Mouse (Mus musculus) forebrain, embryonic 11.5 days (tissue): ENCODE measurements at regions not wholly inside any gene's neighbourhood (a gene's known extent, or its start where the extent isn't known, plus 50 kb on each side); places are given as distances from the start of the nearest gene placed in this dataset.
"Not testable (repeated sequence)": the region's sequence is repeated elsewhere in the genome, so short reads cannot be mapped to it uniquely, and the experiment has no call there.

Source experiments
- ATAC-seq: fragments of 200-750 bp; cut with Nextera tagmentation; replicated peaks from 2 replicates; pipeline ENCODE4 v1.8.0; 2017; ENCODE audit warnings: moderate TSS enrichment; ENCODE audit not compliant: low FRiP score
- DNase-seq: peaks from one replicate; pipeline ENCODE4 v3.0.0-alpha.2; 2017; ENCODE audit warnings: low spot score
- H3K27ac ChIP-seq: fragments of 300-500 bp; sonication (generic); 2 replicates; pipeline ENCODE4 v1.5.1; 2014; ENCODE audit warnings: low read depth, low read length
- H3K27me3 ChIP-seq: fragments of 300-500 bp; sonication (generic); 2 replicates; pipeline ENCODE4 v1.6.1; 2014; ENCODE audit warnings: mild to moderate bottlenecking, low read length, mixed read lengths; ENCODE audit not compliant: control insufficient read depth, insufficient read depth
- H3K36me3 ChIP-seq: fragments of 300-500 bp; sonication (generic); 2 replicates; pipeline ENCODE4 v1.6.1; 2014; ENCODE audit warnings: mild to moderate bottlenecking, low read length, moderate library complexity, mixed read lengths; ENCODE audit not compliant: control insufficient read depth, insufficient read depth
- H3K4me1 ChIP-seq: fragments of 300-500 bp; sonication (generic); replicated peaks from 2 replicates; pipeline ENCODE4 v1.6.1; 2014; ENCODE audit warnings: low read length, mixed read lengths; ENCODE audit not compliant: control insufficient read depth, insufficient read depth
- H3K4me2 ChIP-seq: fragments of 300-500 bp; sonication (generic); 2 replicates; pipeline ENCODE4 v1.6.1; 2014; ENCODE audit warnings: low read depth, mild to moderate bottlenecking, low read length, moderate library complexity, mixed read lengths; ENCODE audit not compliant: severe bottlenecking
- H3K4me3 ChIP-seq: fragments of 300-500 bp; sonication (generic); 2 replicates; pipeline ENCODE4 v1.5.1; 2014; ENCODE audit warnings: low read depth, low read length
- H3K9ac ChIP-seq: fragments of 300-500 bp; sonication (generic); 2 replicates; pipeline ENCODE4 v1.6.1; 2014; ENCODE audit warnings: low read length
- H3K9me3 ChIP-seq: fragments of 300-500 bp; sonication (generic); 2 replicates; pipeline ENCODE4 v1.6.1; 2016; ENCODE audit warnings: low read length, mixed read lengths; ENCODE audit not compliant: control insufficient read depth
- WGBS: fragments of 180-500 bp; shearing (Covaris S2); extraction: QIAGEN DNeasy Blood & Tissue Kit; methylation state at CpG from one replicate; pipeline ENCODE4 v1.1.7; 2014; 5-methylcytosine and 5-hydroxymethylcytosine counted together

DNA sequence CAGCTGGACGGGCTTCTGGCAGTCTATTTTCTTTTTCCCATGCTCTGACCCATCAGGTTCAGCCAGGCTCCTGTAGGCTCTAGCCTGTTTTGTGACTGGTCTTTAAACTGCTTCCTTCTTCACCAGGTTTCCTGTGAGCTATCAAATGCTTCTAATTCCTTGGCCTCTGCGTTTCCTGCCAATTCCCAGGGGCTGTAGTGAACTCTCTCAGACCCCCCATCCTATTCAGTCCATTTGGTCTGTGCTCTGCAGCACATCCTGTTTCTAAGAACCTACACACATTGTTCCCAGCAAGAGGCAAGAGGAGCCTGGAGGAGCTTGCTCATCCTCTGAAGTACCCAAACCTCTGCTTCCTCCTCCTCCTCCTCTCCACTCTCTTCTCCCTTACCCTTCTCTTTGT is 209.3 kb downstream of the Ankrd50 start:
- Histone ChIP-seq H3K36me3 (no peaks in the 10 kb centered on the region), H3K4me2 (no peak overlapping the region), H3K4me3 (no peak overlapping the region), H3K27ac (no peak overlapping the region), H3K9me3 (no peaks in the 10 kb centered on the region), H3K9ac (no peak overlapping the region), H3K27me3 (no peaks in the 10 kb centered on the region), H3K4me1 (no peaks in the 10 kb centered on the region)
- no peak for DNase-seq
- 79% methylated on average over 2 of the region's 2 CpGs for WGBS
- ATAC-seq, result no peak

DNA sequence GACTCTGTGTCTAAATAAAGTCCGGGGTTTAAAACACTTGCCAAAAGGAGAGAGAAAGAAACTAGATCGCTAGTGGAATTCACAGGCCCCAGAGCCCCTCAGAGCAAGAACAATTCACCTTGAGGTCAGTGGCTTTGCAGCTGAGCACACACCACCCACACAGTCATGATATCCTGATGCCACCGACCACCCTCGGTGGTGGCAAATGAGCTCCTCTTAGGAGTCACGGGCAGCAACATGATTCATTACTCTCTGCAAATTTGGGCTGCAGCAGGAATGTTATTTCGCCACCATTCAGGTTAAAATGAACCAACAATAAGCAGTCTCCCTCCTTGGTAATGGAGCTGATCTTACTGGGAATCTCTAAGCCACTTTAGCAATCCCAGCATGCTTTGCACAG is 213.9 kb downstream of the Ankrd50 start:
- Histone ChIP-seq H3K9me3 (no peaks in the 10 kb centered on the region; the same call in 1 of the 2 replicates), H3K4me1 (no peaks in the 10 kb centered on the region), H3K27me3 (no peaks in the 10 kb centered on the region), H3K4me2 (no peak overlapping the region), H3K9ac (no peak overlapping the region), H3K27ac (no peak overlapping the region), H3K4me3 (no peak overlapping the region), H3K36me3 (no peaks in the 10 kb centered on the region)
- no peak for DNase-seq
- no peak for ATAC-seq
- 75% methylated on average over 6 of the region's 6 CpGs for WGBS

DNA sequence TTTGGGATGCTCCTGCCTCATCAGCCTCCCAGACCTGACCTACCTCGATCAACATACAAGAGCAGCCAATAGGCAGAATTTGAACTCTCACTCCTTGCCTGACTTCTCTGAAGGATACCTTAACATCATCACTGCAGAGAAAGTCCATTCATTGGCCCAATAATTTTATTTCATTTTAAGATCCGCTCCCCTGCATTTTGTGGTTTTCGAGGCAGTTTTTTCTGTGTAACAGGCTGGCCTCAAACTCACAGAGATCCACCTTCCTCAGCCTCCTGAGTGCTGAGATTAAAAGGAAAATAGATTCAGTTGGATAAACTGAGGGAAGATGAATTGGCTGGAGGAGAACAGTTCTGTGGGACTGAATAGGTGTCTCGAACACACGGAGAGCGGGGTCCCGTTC is 216.4 kb downstream of the Ankrd50 start:
- ATAC-seq, result no peak
- no peak overlapping the region for H3K9ac ChIP-seq
- H3K9me3 ChIP-seq, result no peaks in the 10 kb centered on the region; the same call in 1 of the 2 replicates
- no peak overlapping the region for H3K27ac ChIP-seq
- H3K36me3 ChIP-seq, result no peaks in the 10 kb centered on the region
- H3K4me1 ChIP-seq, result no peaks in the 10 kb centered on the region; the same call in none of the 2 replicates
- no peak for DNase-seq
- 94% methylated on average over 7 of the region's 7 CpGs for WGBS
- H3K4me3 ChIP-seq, result no peak overlapping the region
- no peak overlapping the region for H3K4me2 ChIP-seq
- no peaks in the 10 kb centered on the region for H3K27me3 ChIP-seq

DNA sequence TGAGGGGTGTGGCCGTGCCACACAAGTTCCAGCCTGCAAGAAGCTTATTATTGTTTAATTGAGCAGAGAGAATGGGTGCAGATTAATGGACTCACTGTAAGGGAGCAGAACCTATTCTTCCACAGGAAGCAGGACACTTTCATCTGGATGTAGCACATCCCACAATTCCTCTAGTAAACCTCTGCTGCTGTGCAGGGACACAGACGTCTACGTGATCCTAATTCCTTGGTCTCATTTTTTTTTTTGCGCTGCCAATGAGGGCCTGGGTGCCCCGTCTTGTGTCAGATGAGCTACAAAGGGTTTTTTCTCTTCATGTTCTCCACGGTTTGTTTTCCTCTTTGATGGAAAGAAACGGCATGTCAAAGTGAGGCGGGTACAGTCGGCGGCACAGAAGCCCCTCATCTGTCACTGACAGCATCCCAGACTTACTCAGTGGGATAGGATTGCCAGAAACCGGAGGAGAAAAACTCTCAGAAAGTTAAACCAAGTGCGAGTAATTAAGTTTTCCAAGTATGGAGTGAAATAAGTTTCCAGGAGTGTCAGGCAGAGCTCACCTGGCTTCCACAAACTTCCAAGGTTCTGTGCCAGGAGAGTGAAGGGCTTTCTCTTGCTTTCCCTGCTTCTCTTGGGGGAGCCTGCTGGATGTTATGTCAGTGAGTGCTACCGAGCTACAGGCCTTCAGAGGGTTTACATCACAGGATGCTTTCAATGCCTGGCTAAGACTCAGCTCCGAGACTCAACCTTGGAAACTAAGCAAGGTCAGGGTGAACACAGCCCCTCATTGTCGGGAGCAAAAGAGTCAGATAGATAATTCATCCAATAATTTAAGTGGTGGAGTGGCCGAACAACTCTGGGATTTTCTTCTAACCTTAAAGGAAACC is 221.1 kb downstream of the Ankrd50 start:
- no peak overlapping the region for H3K27ac ChIP-seq
- no peaks in the 10 kb centered on the region for H3K36me3 ChIP-seq
- no peak for DNase-seq
- H3K4me1 ChIP-seq, result peaks cover 3% of the 10 kb centered on the region
- H3K27me3 ChIP-seq, result no peaks in the 10 kb centered on the region
- WGBS, result 61% methylated on average over 16 of the region's 16 CpGs
- no peak overlapping the region for H3K4me2 ChIP-seq
- no peak overlapping the region for H3K9ac ChIP-seq
- H3K4me3 ChIP-seq, result no peak overlapping the region
- no peak for ATAC-seq
- H3K9me3 ChIP-seq, result no peaks in the 10 kb centered on the region; the same call in 1 of the 2 replicates

DNA sequence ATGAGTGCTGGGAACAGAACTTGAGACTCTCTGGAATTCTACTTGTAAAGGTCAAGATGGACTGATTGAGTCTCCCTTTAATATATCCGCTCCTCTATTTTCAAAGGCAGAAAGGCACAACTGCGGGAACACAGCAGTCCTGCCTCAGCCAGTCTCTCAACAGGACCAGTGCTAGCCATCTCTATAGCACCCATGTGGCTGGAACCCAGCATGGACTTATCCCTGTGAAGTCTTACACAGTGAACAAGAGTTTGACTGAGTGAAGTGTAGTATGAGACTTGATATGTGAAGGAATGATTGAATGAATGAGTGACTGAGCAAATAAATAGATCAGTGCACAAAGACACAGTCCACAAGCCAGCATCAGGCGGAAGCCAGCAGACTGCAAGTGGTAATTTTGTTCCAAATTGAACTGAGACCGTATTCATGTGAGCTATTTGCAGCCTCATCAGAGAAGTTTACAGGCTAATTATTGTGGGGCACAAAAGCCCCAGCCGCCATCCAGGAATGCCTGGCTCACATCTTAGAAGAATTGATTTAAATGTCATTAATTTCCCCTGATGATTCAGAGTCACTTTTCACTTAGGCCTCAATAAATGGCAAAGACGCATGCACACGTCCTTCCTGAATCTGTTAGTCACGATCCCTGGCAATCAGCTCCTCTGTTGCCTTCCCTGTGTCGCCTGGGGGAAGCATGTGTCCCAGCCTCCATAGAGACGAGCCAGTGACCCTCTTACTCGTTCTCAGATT is 223.1 kb downstream of the Ankrd50 start:
- no peak for DNase-seq
- Histone ChIP-seq H3K36me3 (no peaks in the 10 kb centered on the region), H3K4me3 (no peak overlapping the region), H3K27ac (no peak overlapping the region), H3K4me2 (no peak overlapping the region), H3K27me3 (no peaks in the 10 kb centered on the region), H3K9ac (no peak overlapping the region), H3K9me3 (no peaks in the 10 kb centered on the region; the same call in 1 of the 2 replicates), H3K4me1 (peaks cover 3% of the 10 kb centered on the region)
- WGBS, result 50% methylated on average over 11 of the region's 11 CpGs
- peak; percentile 44; the same call in 1 of the 2 replicates for ATAC-seq

DNA sequence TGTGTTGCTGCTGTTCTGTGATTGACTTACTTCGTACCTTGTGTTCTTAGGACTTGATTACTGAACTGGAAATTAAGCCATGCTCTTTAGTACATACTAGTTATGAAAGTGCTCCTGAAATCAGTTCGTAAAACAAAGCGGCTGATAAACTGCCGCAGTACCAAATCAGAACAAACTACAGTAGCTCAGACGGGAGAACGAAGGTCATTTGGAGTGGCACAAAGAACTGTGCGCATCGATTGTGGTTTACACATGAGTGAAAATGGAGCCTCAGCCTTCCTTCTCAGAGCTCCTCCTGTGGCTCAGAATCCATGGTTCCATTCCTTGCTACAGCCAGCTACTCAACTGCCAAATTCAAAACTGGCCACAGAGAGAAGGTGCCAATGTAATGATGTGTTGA is 225.4 kb downstream of the Ankrd50 start:
- DNase-seq, H3K9me3 ChIP-seq, H3K27me3 ChIP-seq, H3K4me3 ChIP-seq, H3K4me1 ChIP-seq, H3K27ac ChIP-seq, H3K9ac ChIP-seq, H3K4me2 ChIP-seq, H3K36me3 ChIP-seq, ATAC-seq: not testable (repeated sequence)
- 94% methylated on average over 8 of the region's 8 CpGs for WGBS

DNA sequence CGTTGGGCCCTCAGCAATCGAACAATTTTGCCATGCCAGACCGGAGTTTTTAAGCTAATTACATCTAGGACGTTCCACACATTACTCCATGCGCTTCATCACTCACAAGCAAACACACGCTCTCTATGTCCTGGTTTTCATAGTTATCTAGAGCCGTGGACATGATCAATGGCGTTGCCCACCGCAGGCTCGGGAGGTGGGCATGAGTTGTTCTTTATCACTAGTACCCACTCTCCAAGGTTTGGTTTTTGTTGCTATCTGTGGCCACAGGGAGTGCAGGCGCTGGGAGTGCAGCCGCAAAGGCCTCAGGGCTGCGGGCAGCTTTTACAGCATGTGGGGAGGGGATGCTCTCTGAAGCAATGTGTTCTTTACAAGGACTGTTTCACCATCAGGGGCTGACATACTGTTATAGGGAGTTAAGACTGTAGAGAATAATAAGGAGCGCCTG is 226.8 kb downstream of the Ankrd50 start:
- Histone ChIP-seq H3K27me3 (no peaks in the 10 kb centered on the region), H3K27ac (no peak overlapping the region), H3K9me3 (no peaks in the 10 kb centered on the region; the same call in 1 of the 2 replicates), H3K36me3 (no peaks in the 10 kb centered on the region), H3K4me1 (peaks cover 3% of the 10 kb centered on the region; the same call in 1 of the 2 replicates), H3K4me2 (no peak overlapping the region), H3K9ac (no peak overlapping the region), H3K4me3 (no peak overlapping the region)
- no peak for ATAC-seq
- no peak for DNase-seq
- 75% methylated on average over 14 of the region's 14 CpGs for WGBS

DNA sequence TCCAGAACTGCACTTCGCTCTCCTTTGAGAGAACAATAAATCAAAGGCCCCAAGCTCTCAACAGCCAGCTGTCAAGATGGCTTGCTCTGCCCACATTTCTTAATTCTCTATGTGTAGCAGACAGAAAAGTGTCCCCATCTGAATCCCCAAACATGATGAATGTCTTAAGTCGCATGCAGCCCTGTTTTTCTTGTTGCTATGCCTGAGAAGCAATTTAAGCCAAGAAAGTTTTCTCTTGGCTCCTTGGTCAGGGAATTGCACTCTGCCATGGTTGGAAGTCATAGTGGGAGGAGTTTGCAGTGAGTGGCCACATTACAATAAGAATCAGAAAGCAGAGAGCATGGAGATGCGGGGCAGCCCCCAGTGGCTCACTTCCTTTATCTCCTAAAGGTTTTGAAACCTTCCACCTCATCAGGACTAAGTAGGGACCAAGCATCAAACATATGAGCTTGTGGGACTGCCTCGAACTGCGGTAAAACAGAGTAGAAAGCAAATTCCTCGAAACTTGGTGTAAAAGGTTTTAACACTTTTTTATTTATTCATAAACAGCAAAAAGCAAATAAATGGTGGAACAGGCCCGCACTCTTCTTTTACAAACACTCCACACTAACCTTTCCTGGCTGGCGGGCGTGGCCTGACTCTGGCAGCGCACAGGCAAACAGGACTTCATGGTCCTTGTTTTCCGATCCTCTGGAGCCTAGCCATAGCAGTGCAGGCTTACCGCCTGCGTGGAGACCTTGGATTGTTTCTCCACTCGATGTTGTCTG is 227.4 kb downstream of the Ankrd50 start:
- Histone ChIP-seq H3K27ac (no peak overlapping the region), H3K27me3 (no peaks in the 10 kb centered on the region), H3K36me3 (no peaks in the 10 kb centered on the region), H3K4me3 (no peak overlapping the region), H3K4me2 (no peak overlapping the region), H3K9me3 (no peaks in the 10 kb centered on the region; the same call in 1 of the 2 replicates), H3K4me1 (peaks cover 3% of the 10 kb centered on the region; the same call in 1 of the 2 replicates), H3K9ac (no peak overlapping the region)
- 65% methylated on average over 14 of the region's 14 CpGs for WGBS
- ATAC-seq, result no peak
- no peak for DNase-seq
